Mouse (Mus musculus): ENCODE data around the gene Rassf3. TPM values are rescaled to one million over a fixed set of nuclear protein-coding genes. Genes with fewer than 3 reads are reported as not detected.

Gene Rassf3
- total and polyA plus RNA-seq, 3 experiments = 4.0 to 9.0 (median 7.3) TPM

- H3K4me3 ChIP-seq (replicated peaks in 1 of 3; ENCODE audit: low read depth in 2 of 3, low read length in 2 of 3, poor library complexity in 1 of 3) = no peak overlapping the region
- no peak for TF ChIP-seq USF2 (conservative IDR thresholded peaks at IDR 0.05; ENCODE audit: low read depth, low read length)
- TF ChIP-seq ELF1 (IDR thresholded peaks at IDR 0.05; ENCODE audit: low read depth, low read length) = no peak
- H3K27ac ChIP-seq (ENCODE audit: insufficient read depth, low read depth) = no peak overlapping the region
- H3K9me3 ChIP-seq (replicated peaks; ENCODE audit: low read length) = no peaks in the 10 kb centered on the region
- no peaks in the 10 kb centered on the region for H3K36me3 ChIP-seq (replicated peaks in 1 of 2; ENCODE audit: control insufficient read depth in 1 of 2, insufficient read depth in 1 of 2, low read length in 1 of 2)
- dilution Hi-C loops (cut with MboI; ENCODE audit: extremely low pct_ligation_motif_present, extremely low pct_unique_long_range_greater_than_20kb, low sequenced_read_pairs) = no loop called here
- in situ Hi-C loops (cut with MboI; ENCODE audit: low pct_ligation_motif_present, low pct_unique_long_range_greater_than_20kb, low sequenced_read_pairs) = no loop called here
- no peaks in the 10 kb centered on the region for H3K79me2 ChIP-seq (replicated peaks; ENCODE audit: control insufficient read depth, extremely low read depth, insufficient read depth, poor library complexity, severe bottlenecking)
- H3K27me3 ChIP-seq (replicated peaks) = no peaks in the 10 kb centered on the region
- H3K4me1 ChIP-seq (ENCODE audit: control insufficient read depth in 1 of 2, insufficient read depth in 2 of 2) = peaks cover 3 to 28% of the 10 kb centered on the region in 2 experiments
- H3K4me2 ChIP-seq (ENCODE audit: insufficient read depth, low read depth, poor library complexity, severe bottlenecking) = no peak overlapping the region
- no peak for DNase-seq (ENCODE audit: extremely low read depth)
- no peak overlapping the region for H3K9ac ChIP-seq (ENCODE audit: insufficient read depth, low read depth)
These were observed 22.9 kb upstream of the Rassf3 start for GRCm38 (mm10) chr10:121499063-121499462.

GRCm38 (mm10) chr10:121498481-121498904 is 22.3 kb upstream of the Rassf3 start:
- H3K9me3 ChIP-seq (replicated peaks; ENCODE audit: low read length) = no peaks in the 10 kb centered on the region
- dilution Hi-C loops (cut with MboI; ENCODE audit: extremely low pct_ligation_motif_present, extremely low pct_unique_long_range_greater_than_20kb, low sequenced_read_pairs) (no loop called here), in situ Hi-C loops (cut with MboI; ENCODE audit: low pct_ligation_motif_present, low pct_unique_long_range_greater_than_20kb, low sequenced_read_pairs) (no loop called here)
- no peak overlapping the region for H3K4me2 ChIP-seq (ENCODE audit: insufficient read depth, low read depth, poor library complexity, severe bottlenecking)
- H3K27me3 ChIP-seq (replicated peaks) = no peaks in the 10 kb centered on the region
- no peaks in the 10 kb centered on the region for H3K79me2 ChIP-seq (replicated peaks; ENCODE audit: control insufficient read depth, extremely low read depth, insufficient read depth, poor library complexity, severe bottlenecking)
- H3K4me1 ChIP-seq (ENCODE audit: control insufficient read depth in 1 of 2, insufficient read depth in 2 of 2) = peaks cover 3 to 28% of the 10 kb centered on the region in 2 experiments
- H3K36me3 ChIP-seq (replicated peaks in 1 of 2; ENCODE audit: control insufficient read depth in 1 of 2, insufficient read depth in 1 of 2, low read length in 1 of 2) = no peaks in the 10 kb centered on the region
- no peak for TF ChIP-seq ELF1 (IDR thresholded peaks at IDR 0.05; ENCODE audit: low read depth, low read length)
- no peak for TF ChIP-seq ZC3H11A (IDR thresholded peaks at IDR 0.05; ENCODE audit: low read depth, low read length)
- TF ChIP-seq MYC (IDR thresholded peaks at IDR 0.05; ENCODE audit: low read depth, low read length) = no peak
- no peak for TF ChIP-seq TBP (conservative IDR thresholded peaks at IDR 0.05; ENCODE audit: low read depth, low read length)
- TF ChIP-seq NELFE (IDR thresholded peaks at IDR 0.05; ENCODE audit: low read depth, low read length) = no peak
- no peak for TF ChIP-seq HCFC1 (IDR thresholded peaks at IDR 0.05; ENCODE audit: low read depth, low read length)
- no peak for TF ChIP-seq ZMIZ1 (IDR thresholded peaks at IDR 0.05; ENCODE audit: low read depth, low read length)
- no peak overlapping the region for H3K27ac ChIP-seq (ENCODE audit: insufficient read depth, low read depth)
- no peak for DNase-seq (ENCODE audit: extremely low read depth)
- H3K4me3 ChIP-seq (replicated peaks in 1 of 3; ENCODE audit: low read depth in 2 of 3, low read length in 2 of 3, poor library complexity in 1 of 3) = no peak overlapping the region
- no peak overlapping the region for H3K9ac ChIP-seq (ENCODE audit: insufficient read depth, low read depth)

- Histone ChIP-seq H3K36me3 (replicated peaks in 1 of 2; ENCODE audit: control insufficient read depth in 1 of 2, insufficient read depth in 1 of 2, low read length in 1 of 2) (no peaks in the 10 kb centered on the region), H3K4me3 (replicated peaks in 1 of 3; ENCODE audit: low read depth in 2 of 3, low read length in 2 of 3, poor library complexity in 1 of 3) (no peak overlapping the region), H3K4me1 (ENCODE audit: control insufficient read depth in 1 of 2, insufficient read depth in 2 of 2) (peaks cover 3 to 28% of the 10 kb centered on the region in 2 experiments), H3K9ac (ENCODE audit: insufficient read depth, low read depth) (no peak overlapping the region), H3K27ac (ENCODE audit: insufficient read depth, low read depth) (no peak overlapping the region), H3K4me2 (ENCODE audit: insufficient read depth, low read depth, poor library complexity, severe bottlenecking) (no peak overlapping the region), H3K9me3 (replicated peaks; ENCODE audit: low read length) (no peaks in the 10 kb centered on the region), H3K27me3 (replicated peaks) (no peaks in the 10 kb centered on the region), H3K79me2 (replicated peaks; ENCODE audit: control insufficient read depth, extremely low read depth, insufficient read depth, poor library complexity, severe bottlenecking) (no peaks in the 10 kb centered on the region)
- dilution Hi-C loops (cut with MboI; ENCODE audit: extremely low pct_ligation_motif_present, extremely low pct_unique_long_range_greater_than_20kb, low sequenced_read_pairs) = no loop called here
- in situ Hi-C loops (cut with MboI; ENCODE audit: low pct_ligation_motif_present, low pct_unique_long_range_greater_than_20kb, low sequenced_read_pairs) = no loop called here
- TF ChIP-seq TBP (conservative IDR thresholded peaks at IDR 0.05; ENCODE audit: low read depth, low read length) = no peak
- no peak for TF ChIP-seq CHD1 (IDR thresholded peaks at IDR 0.05; ENCODE audit: low read depth, low read length)
- no peak for TF ChIP-seq KAT2A (IDR thresholded peaks at IDR 0.05; ENCODE audit: insufficient replicate concordance, low read length)
- TF ChIP-seq MAX (IDR thresholded peaks at IDR 0.05; ENCODE audit: low read length) = no peak
- no peak for TF ChIP-seq POLR2A (IDR thresholded peaks at IDR 0.05; ENCODE audit: low read depth, low read length)
- no peak for TF ChIP-seq ELF1 (IDR thresholded peaks at IDR 0.05; ENCODE audit: low read depth, low read length)
- TF ChIP-seq ZKSCAN1 (IDR thresholded peaks at IDR 0.05; ENCODE audit: borderline replicate concordance, low read depth, low read length) = no peak
- TF ChIP-seq JUND (conservative IDR thresholded peaks at IDR 0.05; ENCODE audit: low read depth, low read length) = no peak
- no peak for DNase-seq (ENCODE audit: extremely low read depth)
These were observed 21.8 kb upstream of the Rassf3 start for GRCm38 (mm10) chr10:121497968-121498367.

Measured in CH12.LX (cell line).